Mouse (Mus musculus) olfactory bulb, adult 2 months (tissue): Measurements from ENCODE around the gene 2310022A10Rik. TPM values are rescaled to one million over a fixed set of nuclear protein-coding genes. Genes with fewer than 3 reads are reported as not detected.

Source experiments
- H3K27ac ChIP-seq: fragments of 200-500 bp; 2 replicates; pipeline ENCODE4 v1.5.1; 2012; ENCODE audit warnings: low read depth, low read length; ENCODE audit not compliant: insufficient read depth
- H3K4me1 ChIP-seq: fragments of 200-500 bp; 2 replicates; pipeline ENCODE4 v1.6.1; 2012; ENCODE audit warnings: low read length; ENCODE audit not compliant: control insufficient read depth, insufficient read depth
- H3K4me3 ChIP-seq: fragments of 200-500 bp; 2 replicates; pipeline ENCODE4 v1.5.1; 2012; ENCODE audit warnings: mild to moderate bottlenecking, low read depth, low read length, moderate library complexity; ENCODE audit not compliant: insufficient read depth
- CTCF ChIP-seq: fragments of 200-500 bp; IDR thresholded peaks from 2 replicates; pipeline ENCODE4 v1.5.1; 2012; ENCODE audit warnings: low read depth, mild to moderate bottlenecking, low read length, moderate library complexity; ENCODE audit not compliant: insufficient read depth
- POLR2A ChIP-seq: fragments of 200-500 bp; IDR thresholded peaks from 2 replicates; pipeline ENCODE4 v1.6.1; 2012; ENCODE audit warnings: mild to moderate bottlenecking, low read depth, low read length, moderate library complexity; ENCODE audit not compliant: insufficient read depth
- WGBS: fragments of 180-500 bp; shearing (Covaris S2); methylation state at CpG from one replicate; pipeline ENCODE4 v1.1.7; 2018; 5-methylcytosine and 5-hydroxymethylcytosine counted together
- polyA plus RNA-seq: library from polyadenylated mRNA; stranded (reverse); fragments of >200 nt; gene quantifications from 2 replicates; pipeline ENCODE4 v1.2.4, GENCODE M21; 2012; ENCODE audit warnings: low replicate concordance; ENCODE audit not compliant: missing spikeins, insufficient read depth, insufficient read length

The 2310022A10Rik gene
- not detected in 2 replicates for polyA plus RNA-seq

- WGBS, result under 1% methylated on average over 41 of the region's 41 CpGs
- peaks cover 6% of the 10 kb centered on the region; the same call in 1 of the 2 replicates for H3K4me1 ChIP-seq
- H3K27ac ChIP-seq, result peak within 1 kb of the TSS; percentile 53; the same call in 1 of the 2 replicates
- TF ChIP-seq POLR2A, result peak; percentile 54; the same call in 1 of the 2 replicates
- no peak for TF ChIP-seq CTCF
- peak within 1 kb of the TSS; percentile 66 for H3K4me3 ChIP-seq
Observed at GRCm38 (mm10) chr7:27552931-27553513, at the start of gene 2310022A10Rik, which contains the start of gene Pld3. Gene 2310022A10Rik, plus strand, starts transcription at chr7:27553233. Gene Pld3, minus strand, starts transcription at chr7:27553218.

GRCm38 (mm10) chr7:27506765-27507370 lies 46.2 kb upstream of the 2310022A10Rik start:
- 46% methylated on average over 9 of the region's 9 CpGs for WGBS
- Histone ChIP-seq H3K4me3 (no peak overlapping the region), H3K27ac (no peak overlapping the region), H3K4me1 (peaks cover 10% of the 10 kb centered on the region)
- TF ChIP-seq POLR2A (no peak), CTCF (no peak)

DNA sequence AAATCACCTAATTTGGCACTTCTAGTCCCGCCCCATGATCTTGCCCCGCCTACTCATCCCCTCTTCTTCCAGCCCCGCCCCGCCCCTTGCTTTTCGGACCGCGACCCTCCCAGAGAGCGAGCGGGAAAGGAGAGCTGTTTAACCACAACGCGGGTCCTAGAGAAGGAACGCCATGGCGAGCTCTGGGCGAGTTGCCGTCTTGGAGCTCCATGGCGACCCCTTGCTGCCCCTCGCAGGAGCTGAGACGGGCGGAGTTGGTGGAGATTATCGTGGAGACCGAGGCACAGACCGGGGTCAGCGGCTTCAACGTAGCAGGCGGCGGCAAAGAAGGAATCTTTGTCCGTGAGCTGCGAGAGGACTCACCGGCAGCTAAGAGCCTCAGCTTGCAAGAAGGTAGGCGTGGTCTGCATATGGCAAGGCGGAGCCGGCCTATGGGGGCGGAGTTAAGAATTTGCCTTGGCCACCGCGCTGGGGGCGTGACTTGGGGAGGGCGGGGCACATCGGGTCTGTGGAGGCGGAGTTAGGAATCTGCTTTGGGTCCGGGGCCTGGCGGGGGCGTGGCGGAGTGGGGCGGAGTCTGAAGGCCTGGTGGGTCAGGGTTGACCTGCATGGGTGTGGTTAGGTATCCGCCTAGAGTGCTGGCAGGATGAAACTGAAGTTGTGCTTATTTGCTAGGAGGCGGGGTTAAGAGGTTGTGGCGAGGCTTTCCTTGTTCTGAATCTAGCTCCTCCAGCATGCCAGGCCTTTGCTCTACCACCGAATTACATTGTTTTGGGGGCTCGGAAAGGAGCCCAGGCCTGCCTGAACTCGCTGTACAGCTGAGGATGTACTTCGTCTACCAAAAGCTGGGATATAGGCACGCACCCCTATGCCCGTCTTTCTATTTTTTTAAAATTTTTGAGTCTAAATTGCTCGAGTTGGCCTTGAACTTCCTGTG lies 45.1 kb upstream of the 2310022A10Rik start:
- Histone ChIP-seq H3K4me3 (peak overlapping the region; percentile 54), H3K27ac (peak overlapping the region; percentile 17; the same call in 1 of the 2 replicates), H3K4me1 (peaks cover 10% of the 10 kb centered on the region)
- under 1% methylated on average over 54 of the region's 54 CpGs for whole genome bisulfite sequencing
- no peak; the same call in 1 of the 2 replicates for TF ChIP-seq POLR2A
- peak; percentile 36; the same call in 1 of the 2 replicates for TF ChIP-seq CTCF

DNA sequence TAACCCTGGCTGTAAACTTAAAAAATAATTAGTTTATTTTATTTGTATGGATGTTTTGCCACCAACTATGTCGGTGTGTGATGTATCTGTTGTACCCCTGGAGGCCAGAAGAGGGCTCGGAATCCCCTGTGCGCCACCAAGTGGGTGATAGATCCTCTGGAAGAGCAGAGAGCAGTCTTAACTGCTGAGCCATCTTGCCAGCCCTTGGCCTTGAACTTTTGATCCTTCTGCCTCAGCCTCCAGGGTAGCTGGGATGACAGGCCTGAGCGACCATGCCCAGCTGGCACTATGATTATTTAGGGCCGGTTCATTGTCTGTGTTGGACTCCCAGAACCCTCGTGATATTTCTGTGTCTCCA lies 44.4 kb upstream of the 2310022A10Rik start:
- TF ChIP-seq POLR2A (no peak), CTCF (peak; percentile 35; the same call in 1 of the 2 replicates)
- Histone ChIP-seq H3K27ac (no peak overlapping the region), H3K4me1 (peaks cover 10% of the 10 kb centered on the region), H3K4me3 (no peak overlapping the region)
- WGBS, result 26% methylated on average over 6 of the region's 6 CpGs

DNA sequence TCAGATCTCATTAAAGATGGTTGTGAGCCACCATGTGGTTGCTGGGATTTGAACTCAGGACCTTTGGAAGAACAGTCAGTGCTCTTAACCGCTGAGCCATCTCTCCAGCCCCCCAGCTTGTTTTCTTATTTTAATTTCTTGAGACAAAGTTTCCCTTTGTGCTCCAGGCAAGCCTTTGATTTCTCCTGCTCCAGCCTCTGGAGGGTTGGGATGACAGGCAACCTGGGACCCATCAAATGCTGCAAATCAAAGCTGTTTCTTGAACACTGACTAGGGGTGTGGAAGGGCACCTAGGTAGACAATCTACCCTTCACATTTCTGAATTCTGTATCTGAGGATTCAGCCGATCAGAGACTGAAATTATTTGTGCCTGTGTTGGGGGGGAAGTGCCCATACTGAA lies 42.2 kb upstream of the 2310022A10Rik start:
- 80% methylated on average over 2 of the region's 2 CpGs for WGBS
- Histone ChIP-seq H3K4me1 (peaks cover 10% of the 10 kb centered on the region), H3K4me3 (no peak overlapping the region), H3K27ac (no peak overlapping the region)
- TF ChIP-seq CTCF (no peak), POLR2A (no peak)

GRCm38 (mm10) chr7:27514961-27515360 lies 38.1 kb upstream of the 2310022A10Rik start:
- TF ChIP-seq CTCF (no peak), POLR2A (no peak)
- no peaks in the 10 kb centered on the region for H3K4me1 ChIP-seq
- 86% methylated on average over 9 of the region's 9 CpGs for WGBS
- H3K27ac ChIP-seq, result no peak overlapping the region
- no peak overlapping the region for H3K4me3 ChIP-seq

- H3K27ac ChIP-seq, result no peak overlapping the region
- 85% methylated on average over 9 of the region's 9 CpGs for WGBS
- TF ChIP-seq POLR2A (no peak), CTCF (no peak)
- no peak overlapping the region for H3K4me3 ChIP-seq
- H3K4me1 ChIP-seq, result no peaks in the 10 kb centered on the region
Observed at GRCm38 (mm10) chr7:27518314-27518713, 34.7 kb upstream of the 2310022A10Rik start.

DNA sequence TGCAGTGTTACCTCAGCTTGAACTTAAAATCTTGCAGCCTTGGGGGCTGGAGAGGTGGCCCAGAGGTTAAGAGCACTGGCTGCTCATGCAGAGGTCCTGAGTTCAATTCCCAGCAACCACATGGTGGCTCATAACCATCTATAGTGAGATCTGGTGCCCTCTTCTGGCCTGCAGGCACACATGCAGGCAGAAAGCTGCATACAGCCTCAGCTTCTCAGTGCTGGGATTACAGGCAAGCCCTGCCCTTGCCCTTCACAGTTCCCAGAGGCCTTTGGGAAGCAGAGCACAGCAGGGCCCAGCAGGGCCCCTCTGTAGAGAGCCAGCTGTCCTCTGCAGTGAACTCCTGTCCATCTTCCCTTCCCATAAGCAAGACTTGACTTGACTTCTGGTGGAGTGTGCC lies 32.9 kb upstream of the 2310022A10Rik start:
- H3K27ac ChIP-seq, result no peak overlapping the region
- H3K4me1 ChIP-seq, result no peaks in the 10 kb centered on the region
- no peak overlapping the region for H3K4me3 ChIP-seq
- TF ChIP-seq CTCF, result no peak
- TF ChIP-seq POLR2A, result no peak

DNA sequence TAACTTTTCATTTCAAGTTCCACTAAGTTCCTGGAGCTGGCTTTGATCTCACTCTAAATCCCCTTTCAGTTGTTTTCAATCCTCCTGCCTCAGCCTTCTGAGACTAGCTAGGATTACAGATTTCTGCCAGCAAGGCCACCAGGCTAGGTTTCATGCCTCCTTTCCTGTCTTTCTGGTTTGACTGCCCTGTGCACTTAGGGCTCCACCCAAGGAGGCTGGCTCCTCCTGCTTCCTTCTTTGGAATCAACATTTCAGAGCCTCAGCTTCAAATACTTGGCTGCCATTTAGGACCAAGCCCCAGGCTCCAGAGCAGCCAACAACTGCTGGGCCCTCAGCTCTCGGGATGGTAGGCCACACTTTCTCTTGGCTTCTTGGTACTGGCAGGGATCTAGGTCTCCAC lies 32.4 kb upstream of the 2310022A10Rik start:
- H3K27ac ChIP-seq, result no peak overlapping the region
- WGBS, result 63% methylated on average over 1 of the region's 1 CpGs
- no peaks in the 10 kb centered on the region for H3K4me1 ChIP-seq
- TF ChIP-seq POLR2A, result no peak
- TF ChIP-seq CTCF, result no peak
- no peak overlapping the region for H3K4me3 ChIP-seq
